ENCODE assay signal across 8 mouse cellular contexts in the genomic region with DNA sequence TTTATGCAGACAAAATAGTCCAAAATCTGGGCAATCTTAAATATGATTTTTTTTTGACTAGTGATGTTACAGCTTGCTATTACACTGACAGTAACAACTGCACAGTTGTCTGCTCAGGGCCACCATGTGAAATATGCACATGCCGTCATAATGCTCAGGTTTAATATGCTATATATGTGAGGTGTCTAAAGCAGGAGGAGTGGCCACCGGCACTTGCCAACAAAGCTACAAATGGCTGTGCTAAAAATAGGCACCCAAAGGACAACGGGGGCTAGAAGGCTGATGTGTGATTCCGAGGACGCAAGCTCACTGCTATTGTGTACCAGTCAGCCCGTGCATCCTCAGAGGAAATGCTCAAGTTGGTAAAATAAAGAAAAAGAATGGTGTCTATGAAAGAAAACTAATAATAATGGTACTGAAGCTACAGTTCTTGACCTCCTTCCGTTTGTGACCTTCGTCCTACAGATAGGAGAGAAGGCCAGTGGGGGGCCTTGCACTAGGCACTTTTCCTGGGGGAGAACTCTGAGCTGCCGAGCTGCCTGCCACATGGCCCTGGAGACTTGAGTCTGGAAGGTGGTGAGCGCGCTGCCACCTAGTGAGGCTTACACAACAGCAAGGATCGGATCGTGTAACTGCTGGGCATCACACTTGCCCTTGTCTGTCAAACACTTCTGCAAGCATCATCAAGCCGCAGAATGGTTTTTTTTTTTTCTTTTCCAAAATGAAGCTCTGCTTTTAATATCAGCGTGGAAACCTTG.
DNase-seq lines count a peak whose midpoint lies in the region; ATAC-seq and TF ChIP-seq lines count a peak whose summit lies in the region.

No protein-coding gene starts in this region.

- no peaks in the 10 kb centered on the region for H3K36me3 ChIP-seq in forebrain, embryonic 14.5 days (ENCODE audit: control insufficient read depth, insufficient read depth, low read length)
- no peaks in the 10 kb centered on the region for H3K36me3 ChIP-seq in hindbrain, embryonic 14.5 days (replicated peaks; ENCODE audit: control insufficient read depth, insufficient read depth)
- no peaks in the 10 kb centered on the region for H3K36me3 ChIP-seq in liver, postnatal 0 days (replicated peaks; ENCODE audit: insufficient read depth, low read length)

- H3K4me3 ChIP-seq in forebrain, embryonic 14.5 days (ENCODE audit: low read depth, low read length), result no peak overlapping the region
- 0 out of 2 replicates have a peak overlapping the region, but pooled peaks have one; percentile 3 for H3K4me3 ChIP-seq in hindbrain, embryonic 14.5 days (replicated peaks; ENCODE audit: low read length)
- H3K4me3 ChIP-seq in liver, postnatal 0 days (ENCODE audit: low read depth, low read length), result no peak overlapping the region

- CTCF ChIA-PET in Patski (lab: Charles Lee), result interaction anchor here (0.6 to 2.6 kb wide), 21 partner anchors 10 to 238 kb away, joined by 3 to 35 read pairs (median 4); no protein-coding TSS in a partner anchor

- no peak overlapping the region for H3K9ac ChIP-seq in forebrain, embryonic 14.5 days (ENCODE audit: low read length)
- peak overlapping the region; percentile 42 for H3K9ac ChIP-seq in hindbrain, embryonic 14.5 days
- H3K9ac ChIP-seq in liver, postnatal 0 days (replicated peaks), result no peak overlapping the region

- POLR2A ChIA-PET in Patski (lab: Charles Lee), result interaction anchor here (0.6 kb wide), 3 partner anchors 23 to 161 kb away, joined by 3 to 4 read pairs (median 3); no protein-coding TSS in a partner anchor

- no peaks in the 10 kb centered on the region for H3K9me3 ChIP-seq in forebrain, embryonic 14.5 days (replicated peaks; ENCODE audit: control insufficient read depth, low read length)
- no peaks in the 10 kb centered on the region for H3K9me3 ChIP-seq in hindbrain, embryonic 14.5 days (ENCODE audit: control insufficient read depth, low read length)
- H3K9me3 ChIP-seq in liver, postnatal 0 days (ENCODE audit: low read length), result no peaks in the 10 kb centered on the region

- WGBS in forebrain, embryonic 14.5 days, result 23% methylated on average over 15 of the region's 15 CpGs
- WGBS in hindbrain, embryonic 14.5 days, result 24% methylated on average over 15 of the region's 15 CpGs
- 14% methylated on average over 15 of the region's 15 CpGs for WGBS in liver, postnatal 0 days (ENCODE audit: insufficient replicate concordance)

- no peak overlapping the region for H3K27ac ChIP-seq in forebrain, embryonic 14.5 days (ENCODE audit: low read depth, low read length)
- H3K27ac ChIP-seq in hindbrain, embryonic 14.5 days, result no peak overlapping the region
- H3K27ac ChIP-seq in liver, postnatal 0 days (ENCODE audit: low read depth), result no peak overlapping the region

- intact Hi-C loops in heart, postnatal 14 days (cut with DNase I), result no loop called here

- peak overlapping the region; percentile 28; the same call in 1 of the 2 replicates for H3K4me2 ChIP-seq in forebrain, embryonic 14.5 days (ENCODE audit: low read length)
- H3K4me2 ChIP-seq in hindbrain, embryonic 14.5 days (replicated peaks), result peak overlapping the region; percentile 42
- H3K4me2 ChIP-seq in liver, postnatal 0 days (ENCODE audit: low read depth, low read length), result peak overlapping the region; percentile 38

- DNase-seq in heart, adult 18-20 months, result peak; percentile 60 to 70
- no peak for DNase-seq in heart, postnatal 14 days
- no peak for DNase-seq in Patski (ENCODE audit: low read depth, low spot score)
- peak; percentile 29 for DNase-seq in forebrain, embryonic 14.5 days (ENCODE audit: low spot score)
- DNase-seq in hindbrain, embryonic 14.5 days (ENCODE audit: low spot score), result no peak
- peak; percentile 25 for DNase-seq in liver, postnatal 0 days
- DNase-seq in spleen, postnatal 4 days (ENCODE audit: low spot score in 2 of 2), result no peak
- no peak for DNase-seq in thymus, postnatal 36 days

- TF ChIP-seq EP300 in liver, postnatal 0 days (IDR thresholded peaks at IDR 0.05; ENCODE audit: low read depth), result no peak

- no peaks in the 10 kb centered on the region for H3K27me3 ChIP-seq in Patski
- H3K27me3 ChIP-seq in forebrain, embryonic 14.5 days (replicated peaks; ENCODE audit: control insufficient read depth, insufficient read depth, low read length), result no peaks in the 10 kb centered on the region
- no peaks in the 10 kb centered on the region for H3K27me3 ChIP-seq in hindbrain, embryonic 14.5 days (ENCODE audit: control insufficient read depth, insufficient read depth, low read length)
- no peaks in the 10 kb centered on the region for H3K27me3 ChIP-seq in liver, postnatal 0 days (ENCODE audit: insufficient read depth, low read length)

- H3K4me1 ChIP-seq in forebrain, embryonic 14.5 days (ENCODE audit: control insufficient read depth, insufficient read depth, low read length), result peaks cover 4% of the 10 kb centered on the region; the same call in 1 of the 2 replicates
- 0 out of 2 replicates have a peak, but pooled peaks cover 4% of the 10 kb centered on the region for H3K4me1 ChIP-seq in hindbrain, embryonic 14.5 days (replicated peaks; ENCODE audit: control insufficient read depth, insufficient read depth, low read length)
- H3K4me1 ChIP-seq in liver, postnatal 0 days (ENCODE audit: insufficient read depth), result peaks cover 8% of the 10 kb centered on the region

- peak; percentile 62 for ATAC-seq in Patski
- 0 out of 2 replicates have a peak, but pooled peaks have one; percentile 42 for ATAC-seq in forebrain, embryonic 14.5 days
- peak; percentile 27; the same call in 1 of the 2 replicates for ATAC-seq in hindbrain, embryonic 14.5 days (ENCODE audit: low FRiP score)
- ATAC-seq in liver, postnatal 0 days, result no peak

- peak; percentile 85 for TF ChIP-seq CTCF in Patski (IDR thresholded peaks at IDR 0.05)
- peak; percentile 17; the same call in 1 of the 2 replicates for TF ChIP-seq CTCF in liver, postnatal 0 days (IDR thresholded peaks at IDR 0.05; ENCODE audit: low read depth)

- in situ Hi-C loops in Patski (cut with MboI; ENCODE audit: low pct_unique_long_range_greater_than_20kb), result loop anchor here (5.0 kb wide), 1 partner anchor 254 kb away; no protein-coding TSS in a partner anchor

Comparison
In these comparisons a context has a peak if more than half of its experiments do, and no peak if none do; other contexts are left out.
1. DNase-seq: peak in heart, adult 18-20 months (2 of 2), forebrain, embryonic 14.5 days (single experiment) and liver, postnatal 0 days (single experiment); none in heart, postnatal 14 days (0 of 2), Patski (single experiment), hindbrain, embryonic 14.5 days (single experiment), spleen, postnatal 4 days (0 of 2) and thymus, postnatal 36 days (0 of 2).
2. Peak in every context shown above with its lines, with median percentiles within 50 percentile points of each other: H3K4me2 ChIP-seq.